Mouse (Mus musculus) embryonic fibroblast, embryonic 13.5 days (primary cell): ENCODE results near the gene Syne3.

ENCODE experiments used
- CTCF ChIP-seq: IDR thresholded peaks from 2 replicates; pipeline ENCODE4 v1.5.1; 2011; ENCODE audit warnings: mild to moderate bottlenecking, control low read depth, low read length, moderate library complexity, borderline replicate concordance; ENCODE audit not compliant: insufficient read depth
- POLR2A ChIP-seq: IDR thresholded peaks from 2 replicates; pipeline ENCODE4 v1.6.1; 2011; ENCODE audit warnings: low read depth, mild to moderate bottlenecking, control low read depth, low read length, moderate library complexity

DNA sequence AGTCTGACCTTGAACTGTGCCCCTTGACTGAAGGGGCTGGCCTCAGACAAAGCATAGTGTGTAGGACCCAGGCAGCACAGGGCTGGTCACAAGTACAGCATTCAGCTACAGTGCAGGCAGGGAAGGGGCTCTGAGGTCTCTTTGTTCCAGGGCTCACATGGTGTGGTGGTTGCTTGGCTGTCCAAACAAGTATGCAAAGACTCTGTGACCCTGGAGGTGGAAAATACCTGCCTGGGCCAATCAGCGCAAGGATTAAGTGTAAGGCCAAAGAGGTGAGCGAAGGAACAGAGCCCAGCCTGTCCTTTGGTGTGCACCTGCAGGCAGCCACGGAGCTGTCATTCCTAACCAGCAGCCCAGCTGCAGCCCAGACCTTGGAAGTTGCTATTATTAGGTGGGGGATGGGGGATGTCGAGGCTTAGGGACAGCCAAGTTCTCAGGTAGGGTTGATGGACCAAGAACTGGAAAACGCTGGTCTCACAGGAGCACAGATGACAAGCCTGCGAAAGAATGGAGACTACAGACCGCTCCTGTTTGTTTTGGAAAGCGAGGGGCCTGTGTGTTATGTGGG is 112.5 kb downstream of the Syne3 start:
- no peak for TF ChIP-seq CTCF
- TF ChIP-seq POLR2A: no peak
